Mouse (Mus musculus) megakaryocyte, embryonic 14.5 days (primary cell): ENCODE results near the gene Smco2.

Experiments used
- FLI1 ChIP-seq: IDR thresholded peaks from 2 replicates; pipeline ENCODE4 v1.6.1; 2012; ENCODE audit warnings: low read length, inconsistent platforms, mixed read lengths
- GATA1 ChIP-seq: IDR thresholded peaks from 3 replicates; pipeline ENCODE4 v1.6.1; 2012; ENCODE audit warnings: mixed read lengths, low read length, inconsistent platforms, borderline replicate concordance

DNA sequence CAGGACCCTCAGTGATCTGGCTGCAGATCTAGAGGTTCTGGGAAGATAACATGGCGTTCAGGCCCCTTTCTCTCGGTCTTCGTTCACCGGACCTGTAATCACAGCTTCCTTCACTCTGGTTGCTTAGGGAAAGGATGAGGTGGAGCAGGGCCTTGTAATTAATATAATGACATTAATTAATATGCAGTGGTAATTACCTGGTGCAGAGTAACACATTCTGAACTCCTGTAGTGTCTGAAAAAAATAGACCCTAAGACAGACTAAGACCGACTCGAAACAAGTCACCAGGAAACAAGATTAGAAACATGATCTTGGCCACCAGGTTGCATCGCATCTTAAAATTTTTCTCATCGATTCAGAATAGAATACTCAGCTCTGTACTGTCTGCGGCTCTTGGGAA, 30.0 kb downstream of the Smco2 start:
- TF ChIP-seq GATA1 (no peak), FLI1 (no peak)
